Comparison of ENCODE assay signal across 12 mouse cellular contexts in the genomic region with DNA sequence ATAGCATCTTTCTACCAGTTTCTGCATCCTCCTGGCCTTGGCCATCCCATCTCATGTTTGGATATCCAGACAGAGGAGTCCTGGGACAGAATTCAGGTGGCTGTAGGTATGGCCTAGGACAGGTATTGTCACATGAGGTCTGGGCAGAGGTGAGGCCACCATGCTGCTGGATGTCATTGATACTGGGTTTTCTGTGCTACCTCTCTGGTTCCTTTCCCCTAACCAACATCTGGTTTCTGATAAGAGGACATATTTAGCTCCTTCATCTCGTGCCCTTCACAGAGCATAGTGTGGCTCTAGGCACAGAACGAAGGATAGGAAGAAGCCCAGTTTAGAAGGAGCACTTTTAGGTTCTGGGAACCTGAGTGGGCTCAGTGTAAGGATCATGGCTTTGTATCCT. TPM values are rescaled to one million over a fixed set of nuclear protein-coding genes. Genes with fewer than 3 reads are reported as not detected.
A peak's percentile ranks its signal among the peaks of the same experiment; 100 is the strongest.
DNase-seq lines count a peak whose midpoint lies in the region; ATAC-seq and TF ChIP-seq lines count a peak whose summit lies in the region.
"Had no signal": no experiment of that assay in that cellular context is flagged by ENCODE, and none has a peak within 500 bp of the region (broad histone marks: within the 10 kb centered on the region; RNA-seq: fewer than 3 reads in every experiment).

No protein-coding gene starts in this region.

- H3K36me3 ChIP-seq in heart, embryonic 10.5 days, result no peaks in the 10 kb centered on the region
- H3K36me3 ChIP-seq in lung, embryonic 14.5 days (ENCODE audit: insufficient read depth), result no peaks in the 10 kb centered on the region
- H3K36me3 ChIP-seq: embryonic facial prominence, embryonic 12.5 days; hindbrain, embryonic 12.5 days had no signal

- H3K4me2 ChIP-seq in lung, embryonic 14.5 days, result no peak overlapping the region
- H3K4me2 ChIP-seq: embryonic facial prominence, embryonic 12.5 days; forebrain, embryonic 13.5 days; hindbrain, embryonic 12.5 days had no signal

- peaks cover 63% of the 10 kb centered on the region for H3K4me1 ChIP-seq in heart, embryonic 10.5 days
- H3K4me1 ChIP-seq in lung, embryonic 14.5 days (ENCODE audit: insufficient read depth), result peaks cover 26% of the 10 kb centered on the region

- ATAC-seq in lung, embryonic 14.5 days (ENCODE audit: insufficient read depth), result no peak
- peak; percentile 42 for ATAC-seq in megakaryocyte progenitor cell, adult 5-6 weeks (replicated peaks; ENCODE audit: poor library complexity)
- ATAC-seq: forebrain, embryonic 13.5 days had no signal

- intact Hi-C loops in heart, postnatal 14 days (cut with DNase I), result no loop called here

- H3K9me3 ChIP-seq in heart, embryonic 10.5 days, result no peaks in the 10 kb centered on the region
- H3K9me3 ChIP-seq in lung, embryonic 14.5 days (ENCODE audit: low read depth, low read length), result no peaks in the 10 kb centered on the region
- H3K9me3 ChIP-seq: embryonic facial prominence, embryonic 12.5 days; forebrain, embryonic 13.5 days; hindbrain, embryonic 12.5 days had no signal

- H3K4me3 ChIP-seq in heart, embryonic 10.5 days, result no peak overlapping the region
- no peak overlapping the region for H3K4me3 ChIP-seq in lung, embryonic 14.5 days (ENCODE audit: low read depth, low read length)
- H3K4me3 ChIP-seq: embryonic facial prominence, embryonic 12.5 days; forebrain, embryonic 13.5 days; hindbrain, embryonic 12.5 days had no signal

- DNase-seq in heart, embryonic 10.5 days (ENCODE audit: low spot score), result no peak
- no peak for DNase-seq in heart, postnatal 14 days
- DNase-seq in lung, embryonic 14.5 days, result no peak
- no peak for DNase-seq in lung, postnatal 10 days
- peak; percentile 60 for DNase-seq in c-Kit-positive CD71-positive TER-119-positive erythroid progenitor cells, embryonic 14.5 days (ENCODE audit: low spot score)
- no peak for DNase-seq in adrenal gland, postnatal 10 days
- DNase-seq: cerebellum, postnatal 14 days; right cerebral cortex, adult 18-20 months had no signal

- H3K27me3 ChIP-seq in heart, embryonic 10.5 days (ENCODE audit: insufficient read depth, poor library complexity, severe bottlenecking), result no peaks in the 10 kb centered on the region
- H3K27me3 ChIP-seq in lung, embryonic 14.5 days (ENCODE audit: insufficient read depth, low read length), result no peaks in the 10 kb centered on the region
- H3K27me3 ChIP-seq: embryonic facial prominence, embryonic 12.5 days; forebrain, embryonic 13.5 days; hindbrain, embryonic 12.5 days had no signal

- H3K27ac ChIP-seq in heart, embryonic 10.5 days, result peak overlapping the region; percentile 74
- peak overlapping the region; percentile 61; the same call in 1 of the 2 replicates for H3K27ac ChIP-seq in lung, embryonic 14.5 days (ENCODE audit: low read depth)
- H3K27ac ChIP-seq: embryonic facial prominence, embryonic 12.5 days; forebrain, embryonic 13.5 days; hindbrain, embryonic 12.5 days had no signal

- no peak overlapping the region for H3K9ac ChIP-seq in lung, embryonic 14.5 days
- H3K9ac ChIP-seq: embryonic facial prominence, embryonic 12.5 days; forebrain, embryonic 13.5 days; hindbrain, embryonic 12.5 days had no signal

- WGBS in heart, embryonic 10.5 days, result 31% methylated on average over 2 of the region's 2 CpGs
- 56% methylated on average over 2 of the region's 2 CpGs for WGBS in lung, embryonic 14.5 days

- no peak for TF ChIP-seq CTCF in lung, embryonic 14.5 days (IDR thresholded peaks at IDR 0.05; ENCODE audit: low read depth)

RNA-seq across cellular contexts. Expression of gene Podxl, which starts 28.3 kb away (rescaled TPM):
- polyA plus RNA-seq in heart, embryonic 10.5 days (2016; fragmentation: Nextera tagmentation; extraction: Ambion mirVana), result 47.6 and 62.0 TPM in 2 replicates
- total RNA-seq in heart, postnatal 14 days (2021), result 10 to 100 TPM; 87.5 to 88.3 TPM
- 28.9 and 29.7 TPM in 2 replicates for polyA plus RNA-seq in lung, embryonic 14.5 days (2014; fragmentation: Nextera tagmentation; extraction: Ambion mirVana)
- total RNA-seq in megakaryocyte progenitor cell, adult 5-6 weeks (2015), result 0.07 and 0.25 TPM in 2 replicates
- total RNA-seq in megakaryocyte progenitor cell, adult 5-6 weeks (2017), result 0.04 and 0.34 TPM in 2 replicates
- total RNA-seq in adrenal gland, postnatal 10 days (2021), result 10 to 100 TPM; 37.7 to 45.5 TPM

Comparison
In these comparisons a context has a peak if more than half of its experiments do, and no peak if none do; other contexts are left out.
1. RNA of gene Podxl, which starts 28.3 kb away (total RNA-seq): 87.5 to 88.3 TPM in heart, postnatal 14 days and 37.7 to 45.5 TPM in adrenal gland, postnatal 10 days; 0.04 to 0.34 TPM in megakaryocyte progenitor cell, adult 5-6 weeks; every median in the first group is over 10 times any median in the second.